Mouse (Mus musculus): Measurements from ENCODE around the gene Entpd6. TPM values are rescaled to one million over a fixed set of nuclear protein-coding genes. Genes with fewer than 3 reads are reported as not detected.

Gene Entpd6
- polyA plus RNA-seq, 1 experiment from 2014 or later: 24.2 TPM

GRCm38 (mm10) chr2:150761476-150761875 lies 12.6 kb downstream of the Entpd6 start:
- no peak overlapping the region for H3K4me2 ChIP-seq
- no peak overlapping the region for H3K4me3 ChIP-seq (replicated peaks)
- H3K27ac ChIP-seq: no peak overlapping the region
- ATAC-seq (ENCODE audit: insufficient number of reproducible peaks, insufficient read depth, low FRiP score, low TSS enrichment, low read depth): no peak
- H3K9me3 ChIP-seq: no peaks in the 10 kb centered on the region
- H3K27me3 ChIP-seq: no peaks in the 10 kb centered on the region
- WGBS: 82% methylated on average over 7 of the region's 7 CpGs
- peaks cover 7% of the 10 kb centered on the region; the same call in 1 of the 2 replicates for H3K4me1 ChIP-seq (replicated peaks)
- no peak overlapping the region for H3K9ac ChIP-seq (replicated peaks)
- peaks cover 65% of the 10 kb centered on the region for H3K36me3 ChIP-seq

GRCm38 (mm10) chr2:150765619-150766018 lies 16.8 kb downstream of the Entpd6 start:
- ATAC-seq (ENCODE audit: insufficient number of reproducible peaks, insufficient read depth, low FRiP score, low TSS enrichment, low read depth): no peak
- Histone ChIP-seq H3K9ac (replicated peaks) (no peak overlapping the region), H3K36me3 (peaks cover 52% of the 10 kb centered on the region), H3K4me1 (replicated peaks) (peaks cover 13% of the 10 kb centered on the region), H3K4me3 (replicated peaks) (no peak overlapping the region), H3K27ac (peak overlapping the region; percentile 62), H3K4me2 (no peak overlapping the region), H3K27me3 (no peaks in the 10 kb centered on the region), H3K9me3 (no peaks in the 10 kb centered on the region)
- WGBS: 70% methylated on average over 2 of the region's 2 CpGs

DNA sequence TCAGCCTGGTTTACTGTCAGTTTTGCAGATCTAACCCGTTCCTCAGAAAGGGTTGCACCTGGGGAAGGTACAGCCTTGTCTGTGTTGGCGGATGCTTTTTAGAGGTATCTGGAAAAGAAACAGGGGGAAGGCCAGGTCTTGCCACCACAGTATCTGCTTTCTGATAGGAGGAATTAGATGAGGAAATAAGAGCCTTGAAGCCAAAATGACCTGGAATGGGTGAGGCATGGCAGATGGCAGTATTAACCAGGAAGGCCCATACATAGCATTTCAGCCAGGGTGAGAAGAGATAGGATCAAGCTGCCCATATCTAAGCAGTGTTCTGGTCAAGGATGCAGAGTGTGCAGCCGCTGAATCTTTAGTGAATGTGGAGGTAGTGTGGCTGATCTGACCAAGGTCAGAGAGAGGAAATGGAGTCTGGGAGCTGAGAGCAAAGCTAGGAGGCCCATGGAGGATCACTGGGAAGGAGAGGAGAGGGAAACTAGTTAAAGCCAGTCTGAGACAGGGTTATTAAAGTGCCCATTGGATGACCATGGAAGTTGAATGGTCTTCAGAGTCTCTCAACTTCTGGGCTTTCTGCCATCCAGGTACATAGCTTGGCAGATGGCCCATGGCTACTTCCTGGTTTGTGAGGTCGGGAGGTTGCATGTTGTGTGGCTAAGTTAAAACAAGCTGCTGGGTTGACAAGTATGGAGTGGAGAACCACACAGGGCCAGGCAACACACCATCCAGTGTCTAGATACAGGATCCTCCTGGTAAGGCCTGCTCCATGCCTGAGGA lies 17.4 kb downstream of the Entpd6 start:
- no peaks in the 10 kb centered on the region for H3K27me3 ChIP-seq
- H3K9ac ChIP-seq (replicated peaks): no peak overlapping the region
- no peak overlapping the region for H3K4me3 ChIP-seq (replicated peaks)
- H3K4me1 ChIP-seq (replicated peaks): peaks cover 20% of the 10 kb centered on the region
- peaks cover 49% of the 10 kb centered on the region for H3K36me3 ChIP-seq
- no peaks in the 10 kb centered on the region for H3K9me3 ChIP-seq
- 85% methylated on average over 4 of the region's 4 CpGs for WGBS
- H3K27ac ChIP-seq: peak overlapping the region; percentile 62
- H3K4me2 ChIP-seq: no peak overlapping the region
- no peak for ATAC-seq (ENCODE audit: insufficient number of reproducible peaks, insufficient read depth, low FRiP score, low TSS enrichment, low read depth)

- 90% methylated on average over 1 of the region's 1 CpGs for WGBS
- Histone ChIP-seq H3K36me3 (peaks cover 37% of the 10 kb centered on the region), H3K4me1 (replicated peaks) (peaks cover 27% of the 10 kb centered on the region), H3K4me3 (replicated peaks) (no peak overlapping the region), H3K27me3 (no peaks in the 10 kb centered on the region), H3K9me3 (no peaks in the 10 kb centered on the region), H3K27ac (no peak overlapping the region), H3K4me2 (no peak overlapping the region), H3K9ac (replicated peaks) (no peak overlapping the region)
- ATAC-seq (ENCODE audit: insufficient number of reproducible peaks, insufficient read depth, low FRiP score, low TSS enrichment, low read depth): no peak
Measured at GRCm38 (mm10) chr2:150768678-150769077, 19.8 kb downstream of the Entpd6 start.

DNA sequence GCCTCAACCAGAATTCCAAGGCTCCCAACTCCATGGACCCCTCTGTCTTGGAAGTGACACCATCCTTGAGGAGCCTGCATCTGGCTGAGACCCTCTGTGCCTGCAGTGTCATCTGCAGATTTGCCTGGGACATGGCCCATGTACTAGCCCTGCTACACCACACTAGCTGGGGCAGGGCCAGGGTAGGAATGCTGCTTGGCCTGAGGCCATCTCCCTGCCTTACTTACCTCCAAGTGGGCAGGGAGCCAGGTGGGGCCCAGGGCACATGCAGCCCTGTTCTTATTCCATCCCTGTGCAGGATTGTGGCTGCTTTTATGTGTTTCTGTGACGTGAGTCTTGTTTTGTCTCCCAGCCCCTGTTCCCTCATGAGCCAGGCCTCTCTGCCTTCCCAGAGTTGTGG lies 21.9 kb downstream of the Entpd6 start:
- peak; percentile 83 for ATAC-seq (ENCODE audit: insufficient number of reproducible peaks, insufficient read depth, low FRiP score, low TSS enrichment, low read depth)
- Histone ChIP-seq H3K9me3 (no peaks in the 10 kb centered on the region), H3K27me3 (no peaks in the 10 kb centered on the region), H3K27ac (peak overlapping the region; percentile 87), H3K9ac (replicated peaks) (no peak overlapping the region), H3K36me3 (peaks cover 34% of the 10 kb centered on the region), H3K4me1 (replicated peaks) (peaks cover 26% of the 10 kb centered on the region), H3K4me2 (peak overlapping the region; percentile 17; the same call in 1 of the 2 replicates), H3K4me3 (replicated peaks) (no peak overlapping the region)
- 20% methylated on average over 1 of the region's 1 CpGs for WGBS

DNA sequence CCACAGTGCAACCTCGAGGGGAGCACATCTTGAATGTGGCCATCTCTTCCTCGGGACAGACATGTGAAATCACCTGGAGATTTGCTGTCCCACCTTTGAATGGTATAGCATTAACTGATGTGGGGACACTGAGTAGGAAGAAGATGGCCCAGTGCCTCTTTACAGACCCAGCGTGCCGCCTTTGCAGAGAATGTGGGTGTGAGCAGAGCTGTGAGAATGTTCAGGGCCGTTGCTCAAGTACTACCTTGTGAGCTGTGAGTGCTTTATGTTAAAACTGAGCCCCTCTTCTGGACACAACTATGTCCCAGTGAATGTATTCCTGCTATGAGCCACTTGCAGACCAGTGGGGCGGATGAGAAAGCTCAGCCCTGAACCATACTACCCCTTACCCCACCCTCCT lies 22.3 kb downstream of the Entpd6 start:
- no peak for ATAC-seq (ENCODE audit: insufficient number of reproducible peaks, insufficient read depth, low FRiP score, low TSS enrichment, low read depth)
- Histone ChIP-seq H3K4me1 (replicated peaks) (peaks cover 28% of the 10 kb centered on the region), H3K36me3 (peaks cover 30% of the 10 kb centered on the region), H3K9ac (replicated peaks) (no peak overlapping the region), H3K27me3 (no peaks in the 10 kb centered on the region), H3K4me2 (peak overlapping the region; percentile 17; the same call in 1 of the 2 replicates), H3K4me3 (replicated peaks) (no peak overlapping the region), H3K27ac (peak overlapping the region; percentile 87), H3K9me3 (no peaks in the 10 kb centered on the region)
- WGBS: 76% methylated on average over 6 of the region's 6 CpGs

DNA sequence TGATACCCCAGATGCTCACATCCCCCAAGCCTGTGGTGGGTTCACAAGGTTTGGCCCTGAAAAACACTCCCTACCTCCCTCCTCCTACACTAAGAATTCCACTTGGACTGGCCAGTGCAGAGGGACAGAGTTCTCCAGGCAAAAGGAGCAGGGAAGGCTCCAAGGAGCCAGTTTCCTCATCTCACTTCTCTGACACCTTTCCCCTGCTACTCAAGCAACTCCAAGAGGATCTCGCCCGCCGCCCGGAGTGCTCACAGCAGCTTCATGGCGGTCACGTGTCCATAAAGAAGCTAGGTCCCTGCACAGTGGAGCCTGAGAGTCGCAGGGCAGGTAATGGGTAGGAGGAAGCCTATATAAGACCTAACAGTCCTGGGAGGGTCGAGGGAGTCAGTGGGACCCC lies 23.2 kb downstream of the Entpd6 start:
- Histone ChIP-seq H3K27me3 (no peaks in the 10 kb centered on the region), H3K36me3 (peaks cover 22% of the 10 kb centered on the region), H3K27ac (peak overlapping the region; percentile 87), H3K9ac (replicated peaks) (no peak overlapping the region), H3K9me3 (no peaks in the 10 kb centered on the region), H3K4me3 (replicated peaks) (no peak overlapping the region), H3K4me1 (replicated peaks) (peaks cover 28% of the 10 kb centered on the region), H3K4me2 (no peak overlapping the region)
- ATAC-seq (ENCODE audit: insufficient number of reproducible peaks, insufficient read depth, low FRiP score, low TSS enrichment, low read depth): no peak
- WGBS: 81% methylated on average over 8 of the region's 8 CpGs

DNA sequence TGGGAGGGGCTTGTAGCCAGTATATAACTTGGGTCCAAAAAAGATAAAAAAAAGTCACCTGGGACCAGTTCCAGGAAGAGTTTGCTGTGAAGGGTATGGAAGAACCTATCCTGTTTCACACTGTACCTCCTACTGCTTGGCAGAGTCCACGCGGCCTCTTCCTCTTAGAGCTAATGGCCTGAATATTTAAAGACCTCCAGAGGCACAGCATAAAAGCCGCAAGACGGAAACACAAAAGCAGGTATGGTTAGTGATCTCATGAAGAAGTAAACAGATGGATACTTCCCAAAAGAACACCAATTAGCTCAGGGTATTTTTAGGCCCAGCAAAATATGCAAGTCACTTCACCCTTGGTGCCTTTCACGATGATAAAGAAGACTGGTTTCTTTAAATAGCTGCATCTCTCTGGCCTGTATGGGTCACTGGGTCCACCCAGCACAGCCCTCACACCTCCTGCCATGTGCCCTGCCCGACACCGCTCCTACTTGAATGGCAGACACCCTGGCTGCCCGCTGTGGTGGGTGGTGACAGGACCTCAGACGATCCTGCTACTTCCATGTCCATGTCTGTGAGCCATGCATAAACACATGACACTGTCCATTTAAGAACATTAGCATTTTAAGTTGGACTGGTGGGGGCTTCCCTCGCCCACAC lies 23.8 kb downstream of the Entpd6 start:
- Histone ChIP-seq H3K9ac (replicated peaks) (no peak overlapping the region), H3K4me3 (replicated peaks) (no peak overlapping the region), H3K36me3 (peaks cover 19% of the 10 kb centered on the region), H3K4me2 (no peak overlapping the region), H3K9me3 (no peaks in the 10 kb centered on the region), H3K4me1 (replicated peaks) (peaks cover 28% of the 10 kb centered on the region), H3K27ac (peak overlapping the region; percentile 87; the same call in 1 of the 2 replicates), H3K27me3 (no peaks in the 10 kb centered on the region)
- WGBS: 78% methylated on average over 10 of the region's 10 CpGs
- no peak for ATAC-seq (ENCODE audit: insufficient number of reproducible peaks, insufficient read depth, low FRiP score, low TSS enrichment, low read depth)

GRCm38 (mm10) chr2:150782801-150783200 lies 34.0 kb downstream of the Entpd6 start:
- Histone ChIP-seq H3K9ac (replicated peaks) (no peak overlapping the region), H3K36me3 (no peaks in the 10 kb centered on the region), H3K4me1 (replicated peaks) (peaks cover 15% of the 10 kb centered on the region), H3K9me3 (no peaks in the 10 kb centered on the region), H3K4me3 (replicated peaks) (no peak overlapping the region), H3K4me2 (no peak overlapping the region), H3K27ac (no peak overlapping the region), H3K27me3 (no peaks in the 10 kb centered on the region)
- WGBS: 83% methylated on average over 2 of the region's 2 CpGs
- ATAC-seq (ENCODE audit: insufficient number of reproducible peaks, insufficient read depth, low FRiP score, low TSS enrichment, low read depth): no peak

DNA sequence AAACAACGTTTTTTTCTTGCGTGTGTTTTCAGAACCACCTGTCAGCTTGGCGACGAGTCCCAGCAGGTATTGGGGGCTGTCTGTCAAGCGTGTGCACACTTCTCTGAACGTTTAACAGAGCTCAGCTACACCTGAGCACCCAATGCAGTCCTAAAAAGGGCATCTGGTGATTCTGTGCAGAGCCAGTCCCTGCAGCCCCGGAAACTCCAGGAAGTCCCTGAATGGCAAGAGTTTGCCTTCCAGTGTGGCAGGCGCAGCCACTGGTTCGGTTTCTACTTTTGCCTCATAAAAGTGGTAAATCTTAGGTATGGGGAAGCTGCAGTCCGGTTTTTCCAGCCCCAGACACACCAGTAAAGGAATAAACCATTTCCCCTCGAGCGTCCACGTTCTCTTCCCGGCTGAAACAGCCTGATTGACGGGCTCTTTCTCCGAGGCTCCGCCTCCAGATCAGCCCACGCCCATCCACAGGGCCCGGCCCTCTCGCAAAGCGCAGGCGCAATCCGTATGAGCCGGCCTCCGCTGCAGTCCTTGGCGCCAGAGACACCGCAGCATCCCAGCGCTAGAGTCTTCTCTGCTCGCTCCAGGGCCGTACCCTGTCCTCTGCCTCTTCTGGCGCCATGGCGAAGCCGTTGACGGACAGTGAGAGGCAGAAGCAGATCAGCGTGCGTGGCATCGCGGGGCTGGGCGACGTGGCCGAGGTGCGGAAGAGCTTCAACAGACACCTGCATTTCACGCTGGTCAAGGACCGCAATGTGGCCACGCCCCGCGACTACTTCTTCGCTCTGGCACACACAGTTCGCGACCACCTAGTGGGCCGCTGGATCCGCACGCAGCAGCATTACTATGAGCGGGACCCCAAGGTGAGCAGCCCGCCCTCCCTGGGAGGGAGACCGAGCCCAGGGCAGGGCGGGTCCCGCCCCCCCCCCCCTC lies 37.7 kb downstream of the Entpd6 start, which contains the start of gene Pygb:
Pygb (plus strand) TSS at position 485 of the 930 bp plus-strand sequence.
- peak within 1 kb of the TSS; percentile 84 for H3K4me3 ChIP-seq (replicated peaks)
- peak; percentile 96 for ATAC-seq (ENCODE audit: insufficient number of reproducible peaks, insufficient read depth, low FRiP score, low TSS enrichment, low read depth)
- 3% methylated on average over 57 of the region's 58 CpGs for WGBS
- peak within 1 kb of the TSS; percentile 82 for H3K4me2 ChIP-seq
- H3K4me1 ChIP-seq (replicated peaks): peaks cover 19% of the 10 kb centered on the region
- peak within 1 kb of the TSS; percentile 70 for H3K9ac ChIP-seq (replicated peaks)
- no peaks in the 10 kb centered on the region for H3K27me3 ChIP-seq
- no peaks in the 10 kb centered on the region for H3K9me3 ChIP-seq
- peaks cover 10% of the 10 kb centered on the region; the same call in 1 of the 2 replicates for H3K36me3 ChIP-seq
- peak within 1 kb of the TSS; percentile 72 for H3K27ac ChIP-seq

Data from limb, embryonic 12.5 days (tissue).